Mouse (Mus musculus): ENCODE data around the gene Hmgxb4. TPM values are rescaled to one million over a fixed set of nuclear protein-coding genes. Genes with fewer than 3 reads are reported as not detected.
A peak's percentile ranks its signal among the peaks of the same experiment; 100 is the strongest.
"Not testable (repeated sequence)": the region's sequence is repeated elsewhere in the genome, so short reads cannot be mapped to it uniquely, and the experiment has no call there.

Hmgxb4 gene
- polyA plus RNA-seq (2014; fragmentation: Nextera tagmentation; extraction: Ambion mirVana) = 52.0 and 54.6 TPM in 2 replicates

DNA sequence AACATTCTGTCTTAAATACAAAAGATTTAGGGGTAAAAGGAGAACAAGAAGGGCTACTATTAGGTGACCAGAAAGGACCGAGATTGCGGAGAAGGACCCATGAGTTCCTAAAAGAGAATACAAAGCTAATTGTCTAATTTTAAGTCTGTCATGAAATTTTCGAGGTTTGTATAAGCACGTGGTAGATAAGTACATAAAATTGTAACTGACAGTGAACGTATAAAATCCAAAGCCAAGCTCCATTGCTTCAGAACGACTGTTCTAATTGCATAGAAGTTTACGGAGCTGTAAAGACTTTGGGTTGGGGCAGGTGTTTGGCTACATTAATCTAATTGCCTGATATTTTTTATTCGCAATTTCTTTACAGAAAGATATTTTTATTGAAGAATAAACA lies at the start of gene Hmgxb4:
Gene Hmgxb4, plus strand, starts transcription at position 276 of the 394 bp plus-strand sequence.
- no peaks in the 10 kb centered on the region for H3K36me3 ChIP-seq (ENCODE audit: insufficient read depth)
- DNase-seq (no peak), ATAC-seq (ENCODE audit: insufficient read depth) (0 out of 2 replicates have a peak, but pooled peaks have one; percentile 5)
- peak within 1 kb of the TSS; percentile 97 for H3K27ac ChIP-seq (ENCODE audit: low read depth)
- H3K4me2 ChIP-seq = peak within 1 kb of the TSS; percentile 56
- H3K9me3 ChIP-seq (ENCODE audit: low read depth, low read length) = no peaks in the 10 kb centered on the region
- no peak for TF ChIP-seq CTCF (IDR thresholded peaks at IDR 0.05; ENCODE audit: low read depth)
- H3K4me1 ChIP-seq (ENCODE audit: insufficient read depth) = no peaks in the 10 kb centered on the region
- no peaks in the 10 kb centered on the region for H3K27me3 ChIP-seq (ENCODE audit: insufficient read depth, low read length)
- WGBS = 11% methylated on average over 8 of the region's 8 CpGs
- peak within 1 kb of the TSS; percentile 86 for H3K4me3 ChIP-seq (ENCODE audit: low read depth, low read length)
- H3K9ac ChIP-seq = peak within 1 kb of the TSS; percentile 99

- Histone ChIP-seq H3K27ac (ENCODE audit: low read depth) (no peak overlapping the region), H3K9me3 (ENCODE audit: low read depth, low read length) (no peaks in the 10 kb centered on the region), H3K4me3 (ENCODE audit: low read depth, low read length) (no peak overlapping the region), H3K4me2 (no peak overlapping the region), H3K36me3 (ENCODE audit: insufficient read depth) (no peaks in the 10 kb centered on the region), H3K4me1 (ENCODE audit: insufficient read depth) (no peaks in the 10 kb centered on the region), H3K27me3 (ENCODE audit: insufficient read depth, low read length) (no peaks in the 10 kb centered on the region), H3K9ac (no peak overlapping the region)
- TF ChIP-seq CTCF (IDR thresholded peaks at IDR 0.05; ENCODE audit: low read depth) = no peak
- DNase-seq (no peak), ATAC-seq (ENCODE audit: insufficient read depth) (no peak)
- WGBS = 78% methylated on average over 1 of the region's 1 CpGs
Observed at GRCm38 (mm10) chr8:74949445-74949844, 43.7 kb upstream of the Hmgxb4 start.

DNA sequence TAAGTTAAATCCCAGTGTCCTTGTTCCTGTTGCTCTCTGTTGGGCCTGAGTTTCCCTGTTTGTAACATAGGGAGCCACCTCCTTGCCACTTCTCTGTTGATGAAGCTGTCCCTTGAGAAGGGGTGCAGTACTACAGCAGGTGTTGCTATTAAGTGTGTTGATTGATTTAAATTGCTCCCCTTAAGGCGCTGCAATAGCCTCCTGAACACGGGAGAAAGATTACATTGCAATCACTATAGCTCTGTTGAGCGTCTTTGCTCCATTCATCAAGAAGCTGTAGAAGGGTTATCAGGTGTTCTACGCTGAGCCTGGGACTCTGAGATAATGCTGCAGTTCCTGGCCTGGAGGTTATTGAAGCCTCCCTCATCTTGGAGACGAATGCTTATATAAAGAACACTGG lies 29.2 kb upstream of the Hmgxb4 start:
- Histone ChIP-seq H3K4me3 (ENCODE audit: low read depth, low read length) (no peak overlapping the region), H3K9ac (no peak overlapping the region), H3K27ac (ENCODE audit: low read depth) (no peak overlapping the region), H3K4me2 (no peak overlapping the region), H3K4me1 (ENCODE audit: insufficient read depth) (no peaks in the 10 kb centered on the region), H3K27me3 (ENCODE audit: insufficient read depth, low read length) (no peaks in the 10 kb centered on the region), H3K36me3 (ENCODE audit: insufficient read depth) (no peaks in the 10 kb centered on the region), H3K9me3 (ENCODE audit: low read depth, low read length) (no peaks in the 10 kb centered on the region)
- 57% methylated on average over 5 of the region's 5 CpGs for whole genome bisulfite sequencing
- DNase-seq = no peak
- TF ChIP-seq CTCF (IDR thresholded peaks at IDR 0.05; ENCODE audit: low read depth) = no peak
- no peak for ATAC-seq (ENCODE audit: insufficient read depth)

- H3K4me2 ChIP-seq; H3K4me1 ChIP-seq (ENCODE audit: insufficient read depth); ATAC-seq (ENCODE audit: insufficient read depth); H3K9me3 ChIP-seq (ENCODE audit: low read depth, low read length); DNase-seq; H3K9ac ChIP-seq; H3K27ac ChIP-seq (ENCODE audit: low read depth); H3K27me3 ChIP-seq (ENCODE audit: insufficient read depth, low read length); H3K4me3 ChIP-seq (ENCODE audit: low read depth, low read length); H3K36me3 ChIP-seq (ENCODE audit: insufficient read depth): not testable (repeated sequence)
- 88% methylated on average over 3 of the region's 3 CpGs for WGBS
Observed at GRCm38 (mm10) chr8:74970286-74970685, 22.9 kb upstream of the Hmgxb4 start.

- ATAC-seq (ENCODE audit: insufficient read depth) (no peak), DNase-seq (no peak)
- TF ChIP-seq CTCF (IDR thresholded peaks at IDR 0.05; ENCODE audit: low read depth) = no peak
- H3K4me3 ChIP-seq (ENCODE audit: low read depth, low read length) = no peak overlapping the region
- H3K27ac ChIP-seq (ENCODE audit: low read depth) = no peak overlapping the region
- H3K9ac ChIP-seq = no peak overlapping the region
- no peak overlapping the region for H3K4me2 ChIP-seq
- no peaks in the 10 kb centered on the region for H3K27me3 ChIP-seq (ENCODE audit: insufficient read depth, low read length)
- no peaks in the 10 kb centered on the region for H3K36me3 ChIP-seq (ENCODE audit: insufficient read depth)
- H3K4me1 ChIP-seq (ENCODE audit: insufficient read depth) = no peaks in the 10 kb centered on the region
- H3K9me3 ChIP-seq (ENCODE audit: low read depth, low read length) = no peaks in the 10 kb centered on the region
- 64% methylated on average over 4 of the region's 4 CpGs for WGBS
Observed at GRCm38 (mm10) chr8:74971636-74972035, 21.5 kb upstream of the Hmgxb4 start.

DNA sequence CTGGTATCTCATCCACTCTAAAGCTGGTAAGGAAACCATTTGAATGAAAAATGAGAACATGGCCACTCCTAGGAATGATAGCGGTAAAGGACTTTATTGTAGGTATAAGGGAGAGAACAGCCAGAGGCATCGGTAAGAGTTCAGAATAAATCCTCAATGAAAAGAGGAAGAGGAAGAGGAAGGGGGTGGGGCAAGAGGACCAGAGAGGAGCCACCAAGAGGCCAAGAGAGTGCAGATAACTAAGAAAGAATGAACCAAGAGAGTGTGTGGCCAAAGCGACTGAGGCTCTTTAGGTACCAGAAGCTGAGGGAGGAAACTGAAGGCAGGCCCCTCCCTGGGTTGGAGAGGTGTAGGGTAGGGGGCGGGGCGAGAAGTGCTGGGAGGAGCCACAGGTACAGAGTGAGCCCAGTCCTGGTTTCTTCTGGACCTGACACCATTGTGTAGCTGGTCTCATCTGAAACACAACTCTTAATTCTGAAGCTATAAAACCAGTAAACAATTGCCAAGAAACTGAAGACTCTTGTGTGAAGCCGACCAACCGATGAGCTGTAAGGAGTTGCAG lies 20.8 kb upstream of the Hmgxb4 start:
- 72% methylated on average over 7 of the region's 7 CpGs for WGBS
- Histone ChIP-seq H3K4me2 (no peak overlapping the region), H3K27me3 (ENCODE audit: insufficient read depth, low read length) (no peaks in the 10 kb centered on the region), H3K36me3 (ENCODE audit: insufficient read depth) (no peaks in the 10 kb centered on the region), H3K27ac (ENCODE audit: low read depth) (no peak overlapping the region), H3K4me1 (ENCODE audit: insufficient read depth) (no peaks in the 10 kb centered on the region), H3K9ac (no peak overlapping the region), H3K4me3 (ENCODE audit: low read depth, low read length) (no peak overlapping the region), H3K9me3 (ENCODE audit: low read depth, low read length) (no peaks in the 10 kb centered on the region)
- ATAC-seq (ENCODE audit: insufficient read depth) = no peak
- no peak for TF ChIP-seq CTCF (IDR thresholded peaks at IDR 0.05; ENCODE audit: low read depth)
- DNase-seq = no peak

- Histone ChIP-seq H3K27ac (ENCODE audit: low read depth) (no peak overlapping the region), H3K27me3 (ENCODE audit: insufficient read depth, low read length) (no peaks in the 10 kb centered on the region), H3K4me3 (ENCODE audit: low read depth, low read length) (no peak overlapping the region), H3K4me2 (no peak overlapping the region), H3K9ac (no peak overlapping the region), H3K4me1 (ENCODE audit: insufficient read depth) (no peaks in the 10 kb centered on the region), H3K36me3 (ENCODE audit: insufficient read depth) (no peaks in the 10 kb centered on the region), H3K9me3 (ENCODE audit: low read depth, low read length) (no peaks in the 10 kb centered on the region)
- TF ChIP-seq CTCF (IDR thresholded peaks at IDR 0.05; ENCODE audit: low read depth) = no peak
- DNase-seq (no peak), ATAC-seq (ENCODE audit: insufficient read depth) (no peak)
- WGBS = 80% methylated on average over 8 of the region's 8 CpGs
Observed at GRCm38 (mm10) chr8:74973121-74973869, 19.9 kb upstream of the Hmgxb4 start.
